Mouse (Mus musculus) liver, embryonic 14.5 days (tissue): ENCODE results near the gene Cipc. TPM values are rescaled to one million over a fixed set of nuclear protein-coding genes. Genes with fewer than 3 reads are reported as not detected.
A peak's percentile ranks its signal among the peaks of the same experiment; 100 is the strongest.

Experiments used
- ATAC-seq: fragments of 200-750 bp; cut with Nextera tagmentation; 2 replicates; pipeline ENCODE4 v1.8.0; 2017; ENCODE audit warnings: moderate number of reproducible peaks, mild to moderate bottlenecking, moderate library complexity; ENCODE audit not compliant: insufficient read depth
- DNase-seq, 3 experiments: peaks; one replicate each; pipeline ENCODE4 v3.0.0-alpha.2; 2012 to 2013; ENCODE audit warnings: low read depth in 3 of 3, low spot score in 3 of 3
- H3K27ac ChIP-seq: fragments of 300-500 bp; sonication (generic); 2 replicates; pipeline ENCODE4 v1.5.1; 2014; ENCODE audit warnings: moderate library complexity, mild to moderate bottlenecking, control low read depth, inconsistent platforms
- H3K27me3 ChIP-seq: fragments of 300-500 bp; sonication (generic); 2 replicates; pipeline ENCODE4 v1.6.1; 2014; ENCODE audit warnings: mild to moderate bottlenecking, low read length, moderate library complexity; ENCODE audit not compliant: control insufficient read depth, insufficient read depth
- H3K36me3 ChIP-seq: fragments of 300-500 bp; sonication (generic); replicated peaks from 2 replicates; pipeline ENCODE4 v1.6.1; 2014; ENCODE audit warnings: low read depth; ENCODE audit not compliant: control insufficient read depth, insufficient read depth
- H3K4me1 ChIP-seq, 2 experiments: fragments of 200-500 bp in 1 of 2; fragments of 300-500 bp in 1 of 2; sonication (generic) in 1 of 2; replicated peaks; 2 replicates each; pipeline ENCODE4 v1.6.1; 2012 to 2014; ENCODE audit warnings: antibody characterized with exemption in 1 of 2, inconsistent platforms in 1 of 2, low read length in 1 of 2; ENCODE audit not compliant: control insufficient read depth in 2 of 2, insufficient read depth in 2 of 2
- H3K4me2 ChIP-seq: fragments of 300-500 bp; sonication (generic); 2 replicates; pipeline ENCODE4 v1.6.1; 2014; ENCODE audit warnings: low read depth, mild to moderate bottlenecking, control low read depth, moderate library complexity
- H3K4me3 ChIP-seq, 2 experiments: fragments of 200-500 bp in 1 of 2; fragments of 300-500 bp in 1 of 2; sonication (generic) in 1 of 2; 2 replicates each; pipeline ENCODE4 v1.5.1; 2012 to 2014; ENCODE audit warnings: low read depth in 2 of 2, low read length in 2 of 2, mild to moderate bottlenecking in 2 of 2, control low read depth in 1 of 2, inconsistent platforms in 1 of 2, moderate library complexity in 1 of 2; ENCODE audit not compliant: insufficient read depth in 1 of 2
- H3K9ac ChIP-seq: fragments of 300-500 bp; sonication (generic); replicated peaks from 2 replicates; pipeline ENCODE4 v1.6.1; 2014; ENCODE audit warnings: mild to moderate bottlenecking, control low read depth, moderate library complexity
- H3K9me3 ChIP-seq: fragments of 300-500 bp; sonication (generic); 2 replicates; pipeline ENCODE4 v1.6.1; 2016; ENCODE audit warnings: low read length, mixed read lengths; ENCODE audit not compliant: control insufficient read depth
- CTCF ChIP-seq: IDR thresholded peaks from 2 replicates; pipeline ENCODE4 v1.5.1; 2016; ENCODE audit warnings: antibody characterized with exemption, low read depth, control low read depth
- EP300 ChIP-seq: IDR thresholded peaks from 2 replicates; pipeline ENCODE4 v1.6.1; 2016; ENCODE audit warnings: antibody characterized with exemption, low read depth
- WGBS: fragments of 180-500 bp; shearing (Covaris S2); extraction: QIAGEN DNeasy Blood & Tissue Kit; methylation state at CpG from one replicate; pipeline ENCODE4 v1.1.7; 2014; ENCODE audit not compliant: insufficient replicate concordance; 5-methylcytosine and 5-hydroxymethylcytosine counted together
- polyA plus RNA-seq, 2 experiments: library from polyadenylated mRNA; depleted of rRNA in 1 of 2; stranded (reverse) in 1 of 2; unstranded in 1 of 2; fragments of >200 nt; fragmentation: Nextera tagmentation in 1 of 2; extraction: Ambion mirVana in 1 of 2; gene quantifications; 2 replicates each; pipeline versions ENCODE4 v1.2.1 to v1.2.3; 2012 to 2014

The Cipc gene
- polyA plus RNA-seq, 2 experiments = 8.8 to 10.0 TPM

DNA sequence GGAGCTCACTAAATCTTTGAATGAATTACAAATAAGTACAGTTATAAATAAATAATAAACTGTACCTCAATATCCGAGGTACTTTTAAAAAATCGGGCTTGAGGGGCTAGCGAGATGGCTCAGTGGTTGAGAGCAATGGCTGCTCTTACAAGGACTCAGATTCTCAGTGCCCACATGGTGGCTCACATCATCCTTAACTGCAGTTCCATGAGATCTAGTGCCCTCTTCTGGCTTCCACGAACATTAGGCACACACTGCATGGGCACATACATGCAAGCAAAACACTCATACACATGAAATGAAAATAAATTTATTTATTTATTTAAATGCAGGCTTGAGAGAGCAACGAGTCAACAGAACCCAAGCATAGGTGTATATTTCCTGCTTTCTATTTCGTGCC lies 49.1 kb downstream of the Cipc start:
- Histone ChIP-seq H3K4me2 (no peak overlapping the region), H3K36me3 (no peaks in the 10 kb centered on the region), H3K27ac (no peak overlapping the region), H3K4me3 (no peak overlapping the region), H3K4me1 (no peaks in the 10 kb centered on the region), H3K27me3 (peaks cover 10% of the 10 kb centered on the region), H3K9me3 (no peaks in the 10 kb centered on the region), H3K9ac (no peak overlapping the region)
- no peak for ATAC-seq
- TF ChIP-seq CTCF (no peak), EP300 (no peak)
- DNase-seq = no peak
- WGBS = 41% methylated on average over 6 of the region's 6 CpGs

DNA sequence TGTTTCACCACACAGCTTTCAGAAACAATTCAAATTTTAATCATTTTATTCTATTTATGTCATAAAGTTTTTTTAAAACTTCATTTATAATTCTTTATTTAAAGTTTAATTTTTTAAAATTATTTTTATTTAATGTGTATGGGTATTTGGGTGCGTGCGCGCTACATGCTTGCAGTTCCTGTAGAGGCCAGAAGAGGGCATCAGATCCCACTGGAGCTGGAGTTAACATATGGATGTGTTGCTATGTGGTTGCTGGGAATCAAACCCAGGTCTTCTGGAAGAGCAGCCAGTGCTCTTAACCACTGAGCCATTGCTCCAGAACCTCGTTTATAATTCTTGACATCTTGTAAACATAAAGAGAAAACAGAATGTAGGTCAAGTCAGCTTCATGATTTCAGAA lies 51.9 kb downstream of the Cipc start:
- ATAC-seq = no peak
- H3K27ac ChIP-seq = no peak overlapping the region

DNA sequence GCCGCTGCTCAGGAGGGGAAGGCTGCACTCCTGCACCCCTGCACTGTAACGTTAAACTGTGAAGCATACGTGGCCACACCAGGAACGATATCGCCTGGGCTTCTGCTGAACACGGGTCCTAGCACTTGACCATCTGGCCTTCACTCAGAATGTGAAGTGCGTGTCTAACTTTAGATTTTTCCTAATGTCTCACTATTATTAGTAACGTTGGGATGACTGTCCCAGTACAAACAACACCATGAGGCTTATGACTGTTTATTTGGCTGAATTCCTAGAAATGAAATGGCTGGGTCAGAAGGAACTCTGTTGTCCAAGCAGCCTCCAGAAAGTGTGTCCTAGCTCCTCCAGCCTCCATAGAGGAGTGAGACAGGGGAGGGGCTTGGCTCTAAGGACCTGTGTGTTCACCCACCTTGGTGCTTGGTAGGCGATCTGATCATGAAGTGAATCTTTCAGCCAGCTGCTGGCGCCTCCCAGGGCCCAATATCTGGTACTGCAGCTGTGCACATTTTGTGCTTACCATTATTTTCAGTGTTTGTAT lies 52.5 kb downstream of the Cipc start:
- DNase-seq = no peak

More for the DNA sequence above, 51.9 kb downstream of the Cipc start:
- no peak overlapping the region for H3K9ac ChIP-seq
- H3K4me3 ChIP-seq = no peak overlapping the region
- no peak overlapping the region for H3K4me2 ChIP-seq
- no peaks in the 10 kb centered on the region for H3K9me3 ChIP-seq
- H3K27me3 ChIP-seq = no peaks in the 10 kb centered on the region
- H3K4me1 ChIP-seq = no peaks in the 10 kb centered on the region
- H3K36me3 ChIP-seq = no peaks in the 10 kb centered on the region
- DNase-seq = no peak
- TF ChIP-seq CTCF (peak; percentile 69), EP300 (no peak)
- WGBS = 72% methylated on average over 4 of the region's 4 CpGs

DNA sequence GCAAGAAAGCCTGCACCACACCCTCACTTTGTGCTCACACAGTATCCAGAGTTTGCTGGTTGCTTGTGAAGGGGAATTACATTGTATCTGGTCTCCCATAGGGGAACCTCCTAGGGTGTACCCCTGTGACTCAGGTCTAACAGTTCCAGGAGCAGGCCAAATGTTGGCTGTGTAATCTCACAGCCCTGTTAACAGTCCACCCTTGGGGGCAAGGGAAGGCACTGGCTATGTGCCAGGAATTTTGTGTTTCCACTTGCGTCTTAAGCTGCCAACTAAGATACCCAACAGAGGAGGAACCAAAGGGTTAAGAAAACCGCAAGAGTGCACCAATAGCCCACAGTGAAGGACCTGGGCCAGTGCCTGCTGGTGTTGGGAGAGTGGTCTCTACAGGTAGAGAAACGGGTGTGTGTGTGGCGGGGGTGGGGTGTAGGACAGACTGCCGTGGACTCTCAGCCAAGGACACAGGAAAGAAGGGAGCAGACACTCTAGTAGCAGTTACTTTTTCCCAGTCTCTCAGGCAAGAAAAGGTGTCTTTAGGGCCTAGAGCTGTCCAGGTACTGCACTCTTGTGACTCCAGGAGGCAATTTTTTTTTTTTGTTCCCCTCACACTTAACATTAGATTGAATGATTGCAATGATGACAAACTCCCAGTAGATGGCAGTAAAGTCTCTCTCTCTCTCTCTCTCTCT lies 53.5 kb downstream of the Cipc start:
- WGBS = 52% methylated on average over 5 of the region's 5 CpGs
- no peak for ATAC-seq
- no peak for DNase-seq
- no peak overlapping the region for H3K4me2 ChIP-seq
- H3K27me3 ChIP-seq = no peaks in the 10 kb centered on the region
- H3K9me3 ChIP-seq = no peaks in the 10 kb centered on the region
- H3K36me3 ChIP-seq = no peaks in the 10 kb centered on the region
- no peak overlapping the region for H3K4me3 ChIP-seq
- H3K9ac ChIP-seq = no peak overlapping the region
- H3K27ac ChIP-seq = no peak overlapping the region
- TF ChIP-seq CTCF (peak; percentile 32; the same call in 1 of the 2 replicates), EP300 (no peak)
- H3K4me1 ChIP-seq = no peaks in the 10 kb centered on the region

More for the DNA sequence above, 52.5 kb downstream of the Cipc start:
- ATAC-seq = no peak
- Histone ChIP-seq H3K4me3 (no peak overlapping the region), H3K4me2 (no peak overlapping the region), H3K9me3 (no peaks in the 10 kb centered on the region), H3K9ac (no peak overlapping the region), H3K27ac (no peak overlapping the region), H3K4me1 (no peaks in the 10 kb centered on the region), H3K27me3 (no peaks in the 10 kb centered on the region), H3K36me3 (no peaks in the 10 kb centered on the region)
- WGBS = 59% methylated on average over 10 of the region's 10 CpGs
- TF ChIP-seq CTCF (no peak), EP300 (no peak)

DNA sequence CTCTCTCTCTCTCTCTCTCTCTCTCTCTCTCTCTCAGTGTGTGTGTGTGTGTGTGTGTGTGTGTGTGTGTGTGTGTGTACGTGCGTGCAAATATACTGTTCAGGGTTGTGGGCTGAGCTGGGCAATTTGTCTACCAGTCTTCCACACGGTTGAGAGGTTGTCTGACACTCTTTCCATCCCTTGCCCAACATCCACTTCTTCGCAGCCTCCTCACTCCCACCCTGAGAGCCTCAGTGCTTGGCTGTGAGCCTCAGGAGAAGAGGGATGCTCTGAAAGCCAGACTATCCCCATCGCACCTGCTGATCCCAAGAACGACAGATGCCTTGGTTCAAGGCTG lies 54.0 kb downstream of the Cipc start:
- Histone ChIP-seq H3K36me3 (no peaks in the 10 kb centered on the region), H3K27ac (no peak overlapping the region), H3K4me3 (no peak overlapping the region), H3K27me3 (no peaks in the 10 kb centered on the region), H3K9me3 (no peaks in the 10 kb centered on the region), H3K9ac (no peak overlapping the region), H3K4me1 (no peaks in the 10 kb centered on the region), H3K4me2 (no peak overlapping the region)
- no peak for ATAC-seq
- no peak for DNase-seq
- 38% methylated on average over 6 of the region's 6 CpGs for WGBS
- no peak for TF ChIP-seq EP300
- no peak; the same call in 1 of the 2 replicates for TF ChIP-seq CTCF
